Mouse (Mus musculus): Measurements from ENCODE around the gene Tmem208. TPM values are rescaled to one million over a fixed set of nuclear protein-coding genes. Genes with fewer than 3 reads are reported as not detected.

Gene Tmem208
- total and polyA plus RNA-seq, 3 experiments = 94.5 to 149 TPM; not detected in 1

GRCm38 (mm10) chr8:105292471-105292870, 33.7 kb upstream of the Tmem208 start:
- no peak overlapping the region for H3K9ac ChIP-seq (ENCODE audit: control insufficient read depth, low read depth, low read length, poor library complexity, severe bottlenecking)
- no peaks in the 10 kb centered on the region for H3K9me3 ChIP-seq (replicated peaks; ENCODE audit: insufficient read depth, low read length)
- H3K36me3 ChIP-seq (ENCODE audit: control insufficient read depth in 1 of 2, insufficient read depth in 2 of 2, low read length in 2 of 2) = peaks cover 0 to 2% of the 10 kb centered on the region in 2 experiments; a peak in 1 of 4 replicates
- no peak overlapping the region for H3K4me3 ChIP-seq (ENCODE audit: control insufficient read depth in 1 of 2, insufficient read depth in 1 of 2, low read depth in 2 of 2, low read length in 2 of 2)
- no peak for DNase-seq (ENCODE audit: low read depth, low spot score)
- peaks cover 2% of the 10 kb centered on the region; the same call in 1 of the 2 replicates for H3K79me2 ChIP-seq (ENCODE audit: control insufficient read depth, insufficient read depth, low read length, poor library complexity)
- H3K27me3 ChIP-seq (ENCODE audit: control insufficient read depth in 1 of 2, insufficient read depth in 2 of 2, low read length in 2 of 2) = no peaks in the 10 kb centered on the region
- TF ChIP-seq ZMIZ1 (IDR thresholded peaks at IDR 0.05; ENCODE audit: low read depth, low read length) = no peak
- TF ChIP-seq MAFK (IDR thresholded peaks at IDR 0.05; ENCODE audit: borderline replicate concordance, low read depth, low read length) = no peak
- no peak for TF ChIP-seq KAT2A (conservative IDR thresholded peaks at IDR 0.05; ENCODE audit: low read depth, low read length)
- TF ChIP-seq ZKSCAN1 (IDR thresholded peaks at IDR 0.05; ENCODE audit: low read depth, low read length) = no peak
- no peak for TF ChIP-seq MYB (IDR thresholded peaks at IDR 0.05; ENCODE audit: low read depth, low read length)
- TF ChIP-seq NRF1 (IDR thresholded peaks at IDR 0.05; ENCODE audit: insufficient read depth, low read depth, low read length, poor library complexity, severe bottlenecking) = no peak
- no peak for TF ChIP-seq MAX (IDR thresholded peaks at IDR 0.05; ENCODE audit: low read length)
- TF ChIP-seq JUND (IDR thresholded peaks at IDR 0.05; ENCODE audit: low read depth, low read length) = no peak
- no peak for TF ChIP-seq USF1 (IDR thresholded peaks at IDR 0.05; ENCODE audit: low read depth, low read length)
- TF ChIP-seq MXI1 (IDR thresholded peaks at IDR 0.05; ENCODE audit: low read depth, low read length) = no peak
- no peak for TF ChIP-seq EP300 (IDR thresholded peaks at IDR 0.05; ENCODE audit: low read depth in 1 of 2, low read length in 2 of 2)
- no peak for TF ChIP-seq CTCF (IDR thresholded peaks at IDR 0.05 in 2 of 3, conservative IDR thresholded peaks at IDR 0.05 in 1 of 3; ENCODE audit: control insufficient read depth in 1 of 3, insufficient read depth in 1 of 3, low read depth in 2 of 3, low read length in 3 of 3, poor library complexity in 1 of 3, severe bottlenecking in 1 of 3)
- TF ChIP-seq SIN3A (IDR thresholded peaks at IDR 0.05; ENCODE audit: low read length) = no peak
- TF ChIP-seq POLR2AphosphoS2 (IDR thresholded peaks at IDR 0.05; ENCODE audit: low read length) = no peak
- no peak for TF ChIP-seq UBTF (IDR thresholded peaks at IDR 0.05; ENCODE audit: borderline replicate concordance, insufficient read depth, low read depth, low read length)
- no peak for TF ChIP-seq MYC (IDR thresholded peaks at IDR 0.05; ENCODE audit: low read depth, low read length)
- TF ChIP-seq E2F4 (IDR thresholded peaks at IDR 0.05; ENCODE audit: borderline replicate concordance, low read depth, low read length) = no peak
- TF ChIP-seq ETS1 (IDR thresholded peaks at IDR 0.05; ENCODE audit: low read depth, low read length) = no peak
- TF ChIP-seq POLR2A (IDR thresholded peaks at IDR 0.05; ENCODE audit: control insufficient read depth in 1 of 2, insufficient read depth in 1 of 2, low read depth in 1 of 2, low read length in 2 of 2, poor library complexity in 1 of 2) = no peak
- no peak overlapping the region for H3K27ac ChIP-seq (ENCODE audit: control insufficient read depth, low read depth, low read length)
- H3K4me1 ChIP-seq (ENCODE audit: control insufficient read depth in 1 of 2, insufficient read depth in 2 of 2, low read length in 2 of 2) = peaks cover 6 to 18% of the 10 kb centered on the region in 2 experiments

- Histone ChIP-seq H3K27ac (ENCODE audit: control insufficient read depth, low read depth, low read length) (no peak overlapping the region), H3K36me3 (ENCODE audit: control insufficient read depth in 1 of 2, insufficient read depth in 2 of 2, low read length in 2 of 2) (peaks cover 0 to 2% of the 10 kb centered on the region in 2 experiments; a peak in 1 of 4 replicates), H3K9me3 (replicated peaks; ENCODE audit: insufficient read depth, low read length) (no peaks in the 10 kb centered on the region), H3K9ac (ENCODE audit: control insufficient read depth, low read depth, low read length, poor library complexity, severe bottlenecking) (no peak overlapping the region), H3K4me3 (ENCODE audit: control insufficient read depth in 1 of 2, insufficient read depth in 1 of 2, low read depth in 2 of 2, low read length in 2 of 2) (no peak overlapping the region), H3K27me3 (ENCODE audit: control insufficient read depth in 1 of 2, insufficient read depth in 2 of 2, low read length in 2 of 2) (no peaks in the 10 kb centered on the region), H3K4me1 (ENCODE audit: control insufficient read depth in 1 of 2, insufficient read depth in 2 of 2, low read length in 2 of 2) (peaks cover 3 to 18% of the 10 kb centered on the region in 2 experiments), H3K79me2 (ENCODE audit: control insufficient read depth, insufficient read depth, low read length, poor library complexity) (peaks cover 10% of the 10 kb centered on the region)
- TF ChIP-seq ETS1 (IDR thresholded peaks at IDR 0.05; ENCODE audit: low read depth, low read length) (no peak), JUND (IDR thresholded peaks at IDR 0.05; ENCODE audit: low read depth, low read length) (no peak), MYC (IDR thresholded peaks at IDR 0.05; ENCODE audit: low read depth, low read length) (no peak), MAFK (IDR thresholded peaks at IDR 0.05; ENCODE audit: borderline replicate concordance, low read depth, low read length) (no peak), MYB (IDR thresholded peaks at IDR 0.05; ENCODE audit: low read depth, low read length) (no peak), CHD1 (IDR thresholded peaks at IDR 0.05; ENCODE audit: low read depth, low read length) (no peak), RCOR1 (IDR thresholded peaks at IDR 0.05; ENCODE audit: low read depth, low read length) (no peak), SIN3A (IDR thresholded peaks at IDR 0.05; ENCODE audit: low read length) (no peak), ZKSCAN1 (IDR thresholded peaks at IDR 0.05; ENCODE audit: low read depth, low read length) (no peak), UBTF (IDR thresholded peaks at IDR 0.05; ENCODE audit: borderline replicate concordance, insufficient read depth, low read depth, low read length) (no peak), TCF12 (IDR thresholded peaks at IDR 0.05; ENCODE audit: low read depth, low read length) (no peak), TAL1 (IDR thresholded peaks at IDR 0.05; ENCODE audit: low read length) (no peak), CTCF (IDR thresholded peaks at IDR 0.05 in 2 of 3, conservative IDR thresholded peaks at IDR 0.05 in 1 of 3; ENCODE audit: control insufficient read depth in 1 of 3, insufficient read depth in 1 of 3, low read depth in 2 of 3, low read length in 3 of 3, poor library complexity in 1 of 3, severe bottlenecking in 1 of 3) (no peak), MEF2A (IDR thresholded peaks at IDR 0.05; ENCODE audit: extremely low read depth, insufficient replicate concordance, low read depth, low read length, poor library complexity, severe bottlenecking) (no peak), E2F4 (IDR thresholded peaks at IDR 0.05; ENCODE audit: borderline replicate concordance, low read depth, low read length) (no peak), MAX (IDR thresholded peaks at IDR 0.05; ENCODE audit: low read length) (no peak)
- DNase-seq (ENCODE audit: low read depth, low spot score) = no peak
Measured at GRCm38 (mm10) chr8:105293405-105293804, 32.7 kb upstream of the Tmem208 start.
